Mouse (Mus musculus) G1E (cell line): ENCODE measurements around the gene Slc1a7.

Experiments
- CTCF ChIP-seq: IDR thresholded peaks from 2 replicates; pipeline ENCODE4 v1.5.1; 2012; ENCODE audit warnings: low read depth, low read length, inconsistent platforms, mixed read lengths
- GATA2 ChIP-seq: IDR thresholded peaks from 2 replicates; pipeline ENCODE4 v1.6.1; 2012; ENCODE audit warnings: low read depth, low read length, inconsistent platforms, borderline replicate concordance
- POLR2AphosphoS5 ChIP-seq: IDR thresholded peaks from 2 replicates; pipeline ENCODE4 v1.6.1; 2012; ENCODE audit warnings: low read depth, low read length, inconsistent platforms; ENCODE audit not compliant: insufficient replicate concordance

GRCm38 (mm10) chr4:107931453-107931852 is 36.7 kb upstream of the Slc1a7 start:
- TF ChIP-seq CTCF (no peak), POLR2AphosphoS5 (no peak), GATA2 (no peak)
